15 mouse cellular contexts compared by ENCODE assay signal in genomic region chr2:92530677-92531076, GRCm38 (mm10).
A peak's percentile ranks its signal among the peaks of the same experiment; 100 is the strongest.
DNase-seq lines count a peak whose midpoint lies in the region; ATAC-seq lines count a peak whose summit lies in the region.
"Had no signal": no experiment of that assay in that cellular context is flagged by ENCODE, and none has a peak within 500 bp of the region (broad histone marks: within the 10 kb centered on the region; RNA-seq: fewer than 3 reads in every experiment).

No protein-coding gene starts in this region.

- no peak overlapping the region for H3K9ac ChIP-seq in forebrain, embryonic 14.5 days (ENCODE audit: low read length)
- H3K9ac ChIP-seq in midbrain, embryonic 16.5 days (ENCODE audit: low read depth, low read length), result no peak overlapping the region
- H3K9ac ChIP-seq: liver, embryonic 15.5 days had no signal

- no peak overlapping the region for H3K4me3 ChIP-seq in forebrain, embryonic 14.5 days (ENCODE audit: low read depth, low read length)
- no peak overlapping the region for H3K4me3 ChIP-seq in midbrain, embryonic 16.5 days (ENCODE audit: low read depth, low read length)
- H3K4me3 ChIP-seq: liver, embryonic 15.5 days; megakaryocyte, embryonic 14.5 days had no signal

- H3K27me3 ChIP-seq in forebrain, embryonic 14.5 days (replicated peaks; ENCODE audit: control insufficient read depth, insufficient read depth, low read length), result no peaks in the 10 kb centered on the region
- H3K27me3 ChIP-seq in midbrain, embryonic 16.5 days (ENCODE audit: control insufficient read depth, insufficient read depth, low read depth, low read length), result no peaks in the 10 kb centered on the region
- H3K27me3 ChIP-seq: liver, embryonic 15.5 days had no signal

- peak; percentile 26 to 48 for DNase-seq in frontal cortex, adult 2 months (ENCODE audit: extremely low spot score in 1 of 2, low spot score in 1 of 2)
- no peak for DNase-seq in frontal cortex, postnatal 14 days (ENCODE audit: low spot score in 2 of 2)
- peak; percentile 31 for DNase-seq in retina, postnatal 1 day
- DNase-seq in retina, embryonic 14.5 days (ENCODE audit: low spot score), result no peak
- peak; percentile 23 for DNase-seq in forebrain, embryonic 14.5 days (ENCODE audit: low spot score)
- no peak for DNase-seq in c-Kit-positive CD71-positive TER-119-positive erythroid progenitor cells, embryonic 14.5 days (ENCODE audit: low spot score)
- no peak for DNase-seq in cerebellum, adult 9-11 months
- DNase-seq: adrenal gland, postnatal 10 days; cerebellum, adult 9-10 months; heart, adult 18-20 months; thymus, postnatal 4 days had no signal

- no peak for ATAC-seq in forebrain, embryonic 14.5 days
- peak; percentile 52 for ATAC-seq in midbrain, embryonic 16.5 days

- H3K4me2 ChIP-seq in forebrain, embryonic 14.5 days (ENCODE audit: low read length), result no peak overlapping the region
- no peak overlapping the region for H3K4me2 ChIP-seq in midbrain, embryonic 16.5 days (ENCODE audit: low read length)
- H3K4me2 ChIP-seq: liver, embryonic 15.5 days had no signal

- H3K9me3 ChIP-seq in forebrain, embryonic 14.5 days (replicated peaks; ENCODE audit: control insufficient read depth, low read length), result no peaks in the 10 kb centered on the region
- no peaks in the 10 kb centered on the region for H3K9me3 ChIP-seq in midbrain, embryonic 16.5 days (replicated peaks; ENCODE audit: control insufficient read depth, low read length, poor library complexity, severe bottlenecking)
- H3K9me3 ChIP-seq: liver, embryonic 15.5 days had no signal

- H3K36me3 ChIP-seq in forebrain, embryonic 14.5 days (ENCODE audit: control insufficient read depth, insufficient read depth, low read length), result no peaks in the 10 kb centered on the region
- no peaks in the 10 kb centered on the region for H3K36me3 ChIP-seq in midbrain, embryonic 16.5 days (ENCODE audit: control insufficient read depth, insufficient read depth, low read length)
- H3K36me3 ChIP-seq: liver, embryonic 15.5 days had no signal

- no peak overlapping the region for H3K27ac ChIP-seq in forebrain, embryonic 14.5 days (ENCODE audit: low read depth, low read length)
- H3K27ac ChIP-seq in midbrain, embryonic 16.5 days (ENCODE audit: low read length), result peak overlapping the region; percentile 9; the same call in 1 of the 2 replicates
- H3K27ac ChIP-seq: kidney, postnatal 0 days; liver, embryonic 15.5 days had no signal

- peaks cover 6% of the 10 kb centered on the region; the same call in 1 of the 2 replicates for H3K4me1 ChIP-seq in forebrain, embryonic 14.5 days (ENCODE audit: control insufficient read depth, insufficient read depth, low read length)
- H3K4me1 ChIP-seq in midbrain, embryonic 16.5 days (ENCODE audit: control insufficient read depth, insufficient read depth, low read length), result peaks cover 15% of the 10 kb centered on the region
- H3K4me1 ChIP-seq: liver, embryonic 15.5 days had no signal

- 6% methylated on average over 4 of the region's 4 CpGs for WGBS in forebrain, embryonic 14.5 days
- 5% methylated on average over 4 of the region's 4 CpGs for WGBS in midbrain, embryonic 16.5 days

Comparison
In these comparisons a context has a peak if more than half of its experiments do, and no peak if none do; other contexts are left out.
1. DNase-seq: peak in frontal cortex, adult 2 months (2 of 2), retina, postnatal 1 day (single experiment) and forebrain, embryonic 14.5 days (single experiment); none in frontal cortex, postnatal 14 days (0 of 2), retina, embryonic 14.5 days (single experiment), c-Kit-positive CD71-positive TER-119-positive erythroid progenitor cells, embryonic 14.5 days (single experiment) and cerebellum, adult 9-11 months (single experiment).